Mouse (Mus musculus) bone marrow, adult 2 months (tissue): ENCODE results near the gene Atxn1.

ENCODE experiments used
- CTCF ChIP-seq: fragments of 200-500 bp; IDR thresholded peaks from 2 replicates; pipeline ENCODE4 v1.5.1; 2011; ENCODE audit warnings: low read length, control low read depth; ENCODE audit not compliant: control insufficient read depth, insufficient read depth
- POLR2A ChIP-seq: fragments of 200-500 bp; IDR thresholded peaks from 2 replicates; pipeline ENCODE4 v1.6.1; 2011; ENCODE audit warnings: low read depth, mild to moderate bottlenecking, control low read depth, low read length, borderline replicate concordance; ENCODE audit not compliant: control insufficient read depth

DNA sequence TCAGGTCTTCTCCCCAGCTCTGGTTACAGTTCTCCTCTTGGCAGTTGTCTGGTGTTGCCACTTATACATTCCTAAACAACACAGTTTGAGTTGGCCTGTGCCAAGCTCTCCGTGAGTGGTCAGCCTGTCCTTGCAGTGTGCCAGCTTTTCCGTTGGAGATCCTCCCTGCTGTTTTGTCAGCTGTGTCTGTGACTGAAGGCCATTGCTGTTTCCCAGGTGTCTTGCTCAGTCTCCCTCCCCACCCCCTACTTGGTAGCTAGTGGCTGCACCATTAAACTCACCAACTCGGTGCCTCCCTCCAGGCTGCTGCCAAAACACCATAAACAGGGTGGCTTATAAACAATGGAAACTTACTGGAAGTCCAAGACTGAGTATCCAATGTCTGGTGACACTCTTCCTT is 440.5 kb downstream of the Atxn1 start:
- TF ChIP-seq POLR2A (no peak), CTCF (no peak)
